Mouse (Mus musculus) erythroblast, embryonic 14.5 days (primary cell): ENCODE measurements around the gene Rrp12.

ENCODE experiments used
- GATA1 ChIP-seq: IDR thresholded peaks from 2 replicates; pipeline ENCODE4 v1.6.1; 2012; ENCODE audit warnings: low read length, inconsistent platforms, mixed read lengths
- TAL1 ChIP-seq: IDR thresholded peaks from 3 replicates; pipeline ENCODE4 v1.6.1; 2012; ENCODE audit warnings: low read length, inconsistent platforms, mixed read lengths

GRCm38 (mm10) chr19:41888191-41888590 is 7.8 kb downstream of the Rrp12 start:
- TF ChIP-seq GATA1 (peak; percentile 85), TAL1 (peak; percentile 76)
